Mouse (Mus musculus): Measurements from ENCODE around the gene Traf6.

DNA sequence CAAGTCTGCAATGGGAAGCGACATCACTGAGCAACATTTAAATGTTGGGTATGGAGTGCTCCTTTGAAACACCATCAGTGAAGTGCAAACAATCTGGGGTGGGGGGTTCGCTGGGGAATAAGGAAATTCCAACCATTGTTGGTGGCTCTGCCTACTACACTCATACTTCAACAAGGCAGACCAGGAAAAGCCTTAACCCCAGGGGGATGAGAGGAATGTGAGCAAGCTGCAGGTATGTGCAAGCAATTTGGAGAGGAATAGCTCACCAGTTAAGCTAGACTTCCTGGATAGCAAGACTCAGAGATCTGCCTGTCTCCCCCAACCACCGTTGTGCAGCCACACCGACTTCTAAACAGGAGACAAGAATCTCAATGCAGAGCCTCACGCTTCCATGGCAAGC, 61.7 kb downstream of the Traf6 start:
- TF ChIP-seq EP300 (IDR thresholded peaks at IDR 0.05; ENCODE audit: low read depth): no peak
- no peak for TF ChIP-seq CTCF (IDR thresholded peaks at IDR 0.05; ENCODE audit: low read depth)

All from liver, embryonic 14.5 days (tissue).